Mouse (Mus musculus): ENCODE data around the gene Mettl21e. TPM values are rescaled to one million over a fixed set of nuclear protein-coding genes. Genes with fewer than 3 reads are reported as not detected.
"Not testable (repeated sequence)": the region's sequence is repeated elsewhere in the genome, so short reads cannot be mapped to it uniquely, and the experiment has no call there.

Mettl21e gene
- total RNA-seq (2015; ENCODE audit: low replicate concordance) = not detected in 2 replicates
- total RNA-seq (2017; ENCODE audit: low replicate concordance) = not detected in 2 replicates

DNA sequence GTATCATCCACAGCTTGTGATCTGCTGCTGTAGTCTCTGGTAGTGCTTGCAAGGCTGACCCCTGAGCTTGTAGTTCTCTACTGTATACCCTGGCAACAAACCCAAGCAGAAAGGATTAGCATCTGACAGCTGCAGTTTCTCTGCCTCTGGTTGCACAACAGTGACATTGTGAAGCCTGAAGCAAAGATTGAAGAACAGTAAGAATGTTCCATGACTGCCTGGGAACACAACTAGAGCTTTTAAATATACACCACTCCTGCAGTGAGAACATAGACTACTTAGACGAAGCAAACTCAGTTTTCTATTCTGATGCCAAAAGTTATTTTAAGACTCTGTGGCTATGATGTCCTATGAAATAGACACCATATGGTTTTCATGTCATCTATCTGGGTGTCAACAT is at the start of gene Mettl21e:
Mettl21e (minus strand) TSS at position 86 of the 400 bp plus-strand sequence.
- ATAC-seq (replicated peaks; ENCODE audit: low FRiP score, poor library complexity, severe bottlenecking) = no peak

DNA sequence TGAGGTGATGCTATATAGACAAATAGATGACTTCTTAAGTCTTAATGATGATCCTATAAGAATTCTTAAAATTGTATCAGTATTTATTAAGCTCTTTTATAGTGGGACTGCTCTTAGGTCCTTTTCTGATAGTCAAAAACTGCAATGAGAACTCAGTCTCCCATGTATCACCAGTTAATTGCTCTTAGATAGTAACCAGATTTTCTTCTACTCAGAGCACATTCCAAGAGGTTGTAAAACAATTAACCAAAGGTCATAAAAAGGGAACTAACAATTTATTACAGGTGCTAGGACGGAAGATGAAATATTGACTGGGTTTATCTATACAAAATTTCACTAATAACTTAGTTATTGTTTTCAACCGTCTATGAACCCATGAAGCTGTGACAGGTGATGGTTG is 21.7 kb upstream of the Mettl21e start:
- not testable (repeated sequence) for ATAC-seq (replicated peaks; ENCODE audit: low FRiP score, poor library complexity, severe bottlenecking)

DNA sequence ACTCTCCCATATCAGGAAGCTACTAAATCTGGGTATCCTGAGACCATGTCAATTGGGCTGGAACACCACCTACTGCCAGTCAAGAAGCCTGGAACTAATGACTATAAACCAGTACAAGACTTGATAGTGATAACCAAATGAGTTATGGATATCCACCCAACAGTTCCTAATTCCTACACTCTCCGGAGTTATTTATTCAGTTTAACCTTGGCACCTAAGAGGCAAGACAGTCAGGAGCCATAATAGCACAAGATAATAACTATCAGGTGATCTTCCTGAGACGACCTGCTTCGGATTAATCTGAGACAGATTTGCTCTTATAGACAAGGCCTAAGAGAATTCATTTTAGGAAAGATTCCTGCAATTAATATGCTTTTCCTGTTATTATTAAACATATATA is 21.2 kb upstream of the Mettl21e start:
- ATAC-seq (replicated peaks; ENCODE audit: low FRiP score, poor library complexity, severe bottlenecking) = no peak

DNA sequence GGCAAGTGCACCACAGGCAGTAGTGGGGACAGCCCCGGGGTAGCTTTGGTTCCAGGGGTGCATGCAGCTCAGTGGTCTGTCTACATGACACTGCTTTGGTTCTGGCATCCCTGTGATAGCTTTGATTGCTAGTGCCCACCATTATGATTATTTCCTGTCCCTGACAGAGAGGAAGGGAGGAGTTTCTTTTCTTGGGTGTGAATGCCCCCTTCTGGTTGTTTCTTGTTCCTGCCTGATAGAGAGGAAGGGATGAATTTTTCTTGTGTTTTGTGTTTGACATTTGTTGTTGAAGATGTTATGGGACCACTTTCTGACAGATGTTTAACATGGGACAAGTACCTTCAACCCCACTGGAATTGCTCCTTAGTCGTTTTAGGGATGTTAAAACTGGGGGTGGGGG is 18.5 kb upstream of the Mettl21e start:
- no peak for ATAC-seq (replicated peaks; ENCODE audit: low FRiP score, poor library complexity, severe bottlenecking)

DNA sequence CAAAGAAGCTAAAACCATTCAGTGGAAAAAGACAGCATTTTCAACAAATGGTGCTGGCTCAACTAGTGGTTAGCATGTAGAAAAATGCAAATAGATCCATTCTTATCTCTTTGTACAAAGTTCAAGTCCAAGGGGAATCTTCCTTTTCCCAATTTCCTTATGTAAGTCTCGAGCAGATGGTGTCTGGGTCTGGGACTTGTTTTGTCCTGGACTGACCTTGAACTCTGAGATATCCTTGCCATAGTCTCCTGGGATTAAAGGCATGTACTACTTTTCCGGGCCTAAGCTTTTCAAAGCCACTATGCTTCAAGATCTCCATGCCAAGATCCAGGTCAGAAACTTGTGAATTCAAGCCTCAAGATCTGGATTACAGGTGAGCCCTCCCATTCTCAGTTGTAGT is 16.6 kb upstream of the Mettl21e start:
- no peak for ATAC-seq (replicated peaks; ENCODE audit: low FRiP score, poor library complexity, severe bottlenecking)

DNA sequence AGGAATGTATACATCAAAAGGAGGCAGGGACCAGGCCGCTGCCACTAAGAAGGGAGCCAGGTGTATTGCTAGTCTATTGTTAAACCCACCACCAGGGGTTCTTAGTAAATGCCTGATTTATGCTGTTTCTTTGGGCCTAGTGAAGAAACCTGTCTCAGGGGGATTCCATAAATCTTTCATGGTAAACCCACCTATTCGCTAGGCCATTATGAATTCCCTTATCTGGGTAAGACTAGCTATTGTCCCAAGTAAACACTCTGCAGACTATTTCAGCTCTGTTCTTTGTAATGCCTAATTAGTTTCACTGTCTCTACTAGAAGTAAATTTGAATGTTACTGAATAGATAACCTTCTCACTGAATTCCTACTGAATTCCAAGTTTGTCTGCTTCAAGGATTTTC is 15.8 kb upstream of the Mettl21e start:
- ATAC-seq (replicated peaks; ENCODE audit: low FRiP score, poor library complexity, severe bottlenecking) = not testable (repeated sequence)

DNA sequence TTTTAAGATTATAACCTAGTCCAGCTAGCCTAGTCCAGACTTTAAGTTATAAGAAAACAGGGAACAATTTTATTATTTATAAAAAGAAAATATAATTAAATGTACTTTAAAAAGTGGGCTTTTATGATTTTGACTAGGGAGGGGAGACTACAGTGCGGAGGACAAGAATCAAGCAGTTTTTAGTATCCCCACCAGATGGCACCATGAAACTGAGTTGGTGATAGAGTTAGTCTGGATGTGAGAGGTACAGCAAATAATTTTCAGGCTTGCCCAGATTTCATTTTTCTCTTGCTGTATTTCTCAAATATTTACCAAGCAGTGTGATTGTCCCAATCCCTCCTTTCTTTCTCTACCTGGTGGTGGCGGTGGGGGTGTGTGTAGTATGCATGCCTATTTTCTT is 10.3 kb upstream of the Mettl21e start:
- ATAC-seq (replicated peaks; ENCODE audit: low FRiP score, poor library complexity, severe bottlenecking) = no peak

DNA sequence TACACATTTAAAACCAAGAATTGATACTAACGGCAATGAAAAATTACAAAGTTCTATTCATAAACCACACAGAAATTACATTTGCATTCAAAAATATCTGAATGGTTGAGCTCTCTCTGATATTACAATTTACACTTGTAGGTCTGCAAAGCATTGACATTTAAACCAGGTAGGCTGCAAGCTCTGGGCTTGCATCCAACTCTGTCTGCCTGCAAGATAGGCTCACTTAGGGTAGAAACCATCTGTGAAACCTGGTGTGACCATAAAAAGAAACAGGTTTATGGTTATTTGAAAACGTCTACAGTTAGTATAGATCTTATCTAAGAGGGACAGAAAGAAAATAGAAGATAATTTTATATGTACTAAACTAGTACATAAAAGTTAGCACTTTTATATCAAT is 1.6 kb downstream of the Mettl21e start:
- ATAC-seq (replicated peaks; ENCODE audit: low FRiP score, poor library complexity, severe bottlenecking) = no peak

DNA sequence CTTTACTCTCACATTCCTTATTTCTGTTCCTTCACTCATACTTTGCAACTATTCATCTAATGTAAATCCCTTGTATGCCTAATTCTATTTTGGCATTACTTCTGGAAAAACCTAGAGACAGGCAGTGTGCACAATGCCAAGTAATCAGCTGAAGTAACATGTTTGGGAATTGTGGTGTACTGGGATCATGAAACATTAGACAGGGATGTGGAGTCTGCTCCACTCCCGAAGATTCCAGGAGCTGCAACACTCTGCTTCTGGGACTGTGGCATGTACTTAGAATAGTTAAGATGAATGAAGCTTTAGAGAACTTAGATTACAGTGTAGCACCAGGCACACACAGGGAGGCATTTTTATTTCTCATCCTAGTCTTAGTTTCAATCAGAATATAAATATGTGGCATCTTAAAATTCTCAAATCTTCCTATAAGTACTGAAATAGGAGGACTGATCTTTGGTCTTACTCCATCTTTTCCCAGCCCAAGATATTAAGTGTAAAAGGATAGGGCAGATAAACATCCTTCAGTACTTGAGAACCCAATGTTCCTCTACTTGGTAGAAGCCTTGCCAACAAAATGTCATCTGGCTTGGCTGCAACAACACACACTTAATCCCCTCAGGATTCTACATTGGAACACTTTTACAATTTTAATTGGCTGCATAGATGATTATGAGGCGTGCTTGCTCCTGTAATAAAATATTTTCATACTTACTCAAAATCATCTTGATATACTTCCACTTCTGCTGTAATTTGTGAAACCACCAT is 2.2 kb downstream of the Mettl21e start:
- no peak for ATAC-seq (replicated peaks; ENCODE audit: low FRiP score, poor library complexity, severe bottlenecking)

DNA sequence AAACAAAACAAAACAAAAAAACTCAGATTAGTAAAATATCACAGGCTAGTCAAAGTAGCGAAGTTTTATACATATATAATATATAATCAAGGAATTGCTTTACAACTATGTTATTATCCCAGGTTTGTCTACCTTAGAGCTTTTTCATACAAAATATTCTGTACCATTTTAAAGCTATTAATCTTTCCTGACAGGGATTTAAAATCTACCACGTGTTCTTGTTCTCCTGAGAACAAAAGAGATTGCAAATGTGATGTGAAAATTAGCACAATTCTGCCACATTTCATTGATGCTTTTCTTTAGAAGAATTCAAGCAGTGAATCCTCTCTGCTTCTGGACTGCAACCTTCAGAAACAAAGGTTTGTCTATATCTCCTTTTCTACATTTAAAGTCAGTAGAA is 4.3 kb downstream of the Mettl21e start:
- no peak for ATAC-seq (replicated peaks; ENCODE audit: low FRiP score, poor library complexity, severe bottlenecking)

DNA sequence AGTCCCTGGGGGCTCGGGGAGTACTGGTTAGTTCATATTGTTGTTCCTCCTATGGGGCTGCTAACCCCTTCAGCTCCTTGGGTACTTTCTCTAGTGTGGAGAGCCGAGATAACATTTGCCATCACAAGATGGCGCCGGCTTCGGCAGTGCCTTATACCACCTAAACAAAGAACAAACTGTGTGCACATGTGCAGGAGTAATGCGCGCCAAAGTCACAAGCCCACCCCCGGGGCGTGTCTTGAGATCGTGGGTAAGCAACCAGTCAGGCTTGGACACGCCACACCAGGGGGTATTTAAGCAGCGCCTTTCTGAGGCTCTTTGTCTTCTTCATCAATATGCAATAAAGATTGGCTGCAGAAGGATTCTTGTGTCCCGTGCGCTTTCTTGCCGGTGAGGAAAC is 15.9 kb downstream of the Mettl21e start:
- ATAC-seq (replicated peaks; ENCODE audit: low FRiP score, poor library complexity, severe bottlenecking) = no peak

DNA sequence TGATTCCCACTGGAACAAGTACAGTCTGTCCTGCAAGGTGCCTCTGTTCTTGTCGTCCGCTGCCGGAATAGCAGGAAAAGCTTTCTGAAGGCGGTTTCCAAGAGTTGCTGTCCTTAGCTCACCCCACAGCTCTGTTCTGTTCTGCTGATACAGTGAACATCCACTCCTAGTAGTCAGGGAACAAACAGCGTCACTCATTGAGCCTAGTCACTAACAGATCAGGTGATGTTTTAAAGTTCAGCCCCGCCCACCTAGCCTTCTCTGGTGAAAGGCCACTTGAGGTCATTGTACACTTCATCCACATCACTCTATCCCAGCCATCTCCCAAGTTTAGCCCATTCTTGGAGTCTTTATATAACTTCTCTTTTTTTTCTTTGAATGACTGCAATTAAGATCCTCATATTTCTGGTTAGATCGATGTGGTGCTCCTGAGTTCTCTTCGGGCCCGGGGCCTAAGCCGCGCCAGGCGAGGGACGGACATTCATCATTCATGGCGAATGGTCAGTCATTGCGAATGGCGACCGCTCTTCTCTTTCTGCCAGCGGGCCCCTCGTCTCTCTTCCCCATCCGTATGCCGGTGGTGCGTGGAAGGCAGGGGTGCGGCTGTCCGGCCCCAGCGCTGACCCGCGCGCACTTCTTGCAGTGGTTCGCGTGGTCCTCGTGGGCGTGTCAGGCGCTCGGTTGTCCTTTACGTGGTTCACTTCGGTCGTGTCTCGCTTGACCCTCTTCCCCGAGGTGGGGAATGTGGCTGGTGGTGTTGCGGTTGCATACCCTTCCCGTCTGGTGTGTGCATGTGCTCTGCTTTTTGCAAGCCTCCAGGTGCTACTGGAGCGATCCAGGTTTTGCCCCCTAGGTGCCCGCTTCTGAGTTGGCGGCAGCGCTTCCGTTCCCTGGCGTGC is 20.2 kb downstream of the Mettl21e start:
- no peak for ATAC-seq (replicated peaks; ENCODE audit: low FRiP score, poor library complexity, severe bottlenecking)

DNA sequence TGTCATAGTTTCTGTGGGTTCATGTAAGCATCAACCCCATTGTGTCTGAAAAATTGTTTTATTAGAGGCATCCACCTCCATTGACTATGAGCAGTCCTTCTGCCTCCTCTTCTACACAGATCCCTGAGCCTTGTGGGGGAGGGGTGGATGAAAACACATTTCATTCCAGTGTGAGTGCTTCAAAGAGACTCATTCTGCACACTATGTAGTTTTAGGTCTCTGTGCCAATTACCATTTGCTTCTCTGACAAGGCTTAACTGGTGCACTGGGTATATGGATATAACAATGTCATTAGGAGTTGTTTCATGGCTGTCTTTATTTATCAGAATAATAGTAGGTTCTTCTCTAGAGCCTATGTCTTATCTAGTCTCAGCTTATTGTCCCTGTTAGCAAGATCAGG is 32.4 kb downstream of the Mettl21e start:
- no peak for ATAC-seq (replicated peaks; ENCODE audit: low FRiP score, poor library complexity, severe bottlenecking)

DNA sequence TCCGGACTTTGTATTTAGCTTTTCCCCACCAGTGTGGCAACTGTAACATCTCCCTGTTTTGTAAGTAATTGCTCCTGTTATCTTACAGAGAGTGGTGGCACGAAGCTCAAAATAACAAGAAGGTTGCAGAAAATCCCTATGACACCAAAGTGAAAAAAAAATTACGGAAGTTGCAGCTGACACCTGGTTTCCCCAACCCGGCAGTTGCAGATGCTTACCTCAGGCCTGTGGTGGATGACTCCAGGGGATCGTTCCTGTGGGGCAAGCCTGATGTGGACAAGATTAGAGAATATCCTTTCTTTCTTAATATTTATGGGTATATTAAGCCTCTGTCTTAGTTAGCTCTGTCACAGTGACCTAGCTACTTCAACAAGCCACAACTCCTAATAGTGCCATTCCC is 40.7 kb downstream of the Mettl21e start:
- ATAC-seq (replicated peaks; ENCODE audit: low FRiP score, poor library complexity, severe bottlenecking) = no peak

DNA sequence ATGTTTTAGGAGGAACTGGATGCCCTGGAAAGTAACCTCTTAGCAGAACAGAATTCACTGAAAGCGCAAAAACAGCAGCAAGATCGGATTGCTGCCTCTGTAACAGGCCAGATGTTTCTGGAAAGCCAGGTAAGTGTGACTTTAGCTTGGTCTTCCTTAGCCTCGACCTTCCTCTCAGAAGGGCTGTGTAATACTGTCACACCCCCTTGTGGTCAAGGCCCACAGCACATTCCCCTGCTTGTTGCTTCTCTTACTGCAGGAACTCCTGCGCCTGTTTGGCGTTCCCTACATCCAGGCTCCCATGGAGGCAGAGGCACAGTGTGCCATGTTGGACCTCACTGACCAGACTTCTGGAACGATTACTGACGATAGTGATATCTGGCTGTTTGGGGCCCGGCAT is 44.9 kb downstream of the Mettl21e start:
- no peak for ATAC-seq (replicated peaks; ENCODE audit: low FRiP score, poor library complexity, severe bottlenecking)

DNA sequence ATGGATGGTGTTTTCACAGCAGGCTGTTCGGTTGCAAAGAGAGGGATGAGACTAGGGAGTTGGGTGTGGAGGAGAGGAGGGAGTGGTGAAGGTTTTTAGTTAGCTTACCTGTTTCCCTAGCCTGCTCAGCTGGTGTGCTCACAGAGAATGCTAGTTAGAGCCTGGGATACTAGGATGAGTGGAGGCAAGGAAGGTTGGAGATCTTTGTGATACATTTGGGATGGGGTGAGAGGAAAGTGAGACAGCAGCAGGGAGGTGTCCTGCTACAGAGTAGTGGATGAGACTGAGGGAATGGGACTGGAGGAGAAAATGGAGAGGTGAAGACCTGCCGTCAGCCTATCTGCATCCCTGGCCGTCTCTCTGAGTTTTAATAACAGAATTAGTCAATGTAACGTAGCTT is 46.1 kb downstream of the Mettl21e start:
- no peak for ATAC-seq (replicated peaks; ENCODE audit: low FRiP score, poor library complexity, severe bottlenecking)

DNA sequence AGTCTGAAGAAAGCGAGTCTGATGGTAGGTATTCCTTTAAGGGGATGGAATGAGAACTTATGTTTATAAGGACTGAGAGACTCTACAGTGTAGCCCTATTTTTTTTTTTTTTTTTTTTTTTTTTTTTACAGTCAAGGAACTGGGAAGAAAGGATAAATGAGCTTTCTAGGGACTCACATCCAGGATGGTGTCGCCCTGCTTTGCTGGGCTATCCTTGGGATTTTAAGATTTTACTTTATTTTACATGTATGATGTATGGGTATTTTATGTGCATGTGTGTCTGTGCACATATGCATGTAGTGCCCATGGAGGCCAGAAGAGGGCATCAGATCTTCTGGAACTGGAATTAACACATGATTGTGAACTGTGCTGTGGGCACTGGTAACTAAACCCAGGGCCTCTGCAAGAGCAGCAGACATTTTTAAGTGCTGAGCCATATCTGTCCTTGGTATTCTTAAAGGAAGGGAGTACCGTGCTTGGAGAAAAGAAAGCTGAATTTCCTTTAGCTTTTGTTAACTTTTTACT is 50.8 kb downstream of the Mettl21e start:
- ATAC-seq (replicated peaks; ENCODE audit: low FRiP score, poor library complexity, severe bottlenecking) = no peak

DNA sequence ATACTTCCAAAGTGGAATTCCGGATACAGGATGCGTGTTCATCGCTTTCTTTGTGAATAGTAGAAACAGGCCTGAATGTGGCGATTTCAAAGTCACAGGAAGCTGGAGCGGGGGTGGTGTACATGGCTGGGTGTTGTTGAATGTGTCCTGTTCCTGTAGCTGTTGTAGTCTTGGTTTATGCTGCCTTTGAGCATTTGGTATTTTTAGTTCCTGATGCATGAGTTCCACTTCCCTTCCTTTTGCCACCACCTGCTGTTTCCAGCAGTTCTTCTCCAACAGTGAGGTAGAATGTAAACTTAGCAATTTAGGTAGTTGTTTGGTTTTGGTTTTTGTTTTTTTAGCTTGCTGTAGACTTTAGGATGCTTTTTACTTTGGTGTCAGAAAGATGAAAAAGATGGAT is 56.4 kb downstream of the Mettl21e start:
- ATAC-seq (replicated peaks; ENCODE audit: low FRiP score, poor library complexity, severe bottlenecking) = no peak

DNA sequence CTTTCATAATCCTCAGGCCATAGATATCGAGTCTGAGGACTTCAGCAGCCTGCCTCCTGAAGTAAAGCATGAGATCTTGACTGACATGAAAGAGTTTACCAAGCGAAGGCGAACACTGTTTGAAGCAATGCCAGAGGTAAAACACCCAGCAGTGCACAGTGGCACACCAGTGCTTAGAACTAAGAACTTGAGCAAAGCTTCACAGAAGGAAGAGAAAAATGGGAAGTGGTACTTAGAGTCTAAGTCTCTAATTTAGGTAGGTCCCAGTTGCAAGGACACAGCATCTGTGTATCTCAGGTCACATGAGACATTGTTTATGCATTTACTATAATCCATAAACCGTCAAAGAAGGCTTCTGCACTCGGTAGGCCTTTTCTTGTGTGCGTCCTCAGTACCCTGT is 56.9 kb downstream of the Mettl21e start:
- no peak for ATAC-seq (replicated peaks; ENCODE audit: low FRiP score, poor library complexity, severe bottlenecking)

DNA sequence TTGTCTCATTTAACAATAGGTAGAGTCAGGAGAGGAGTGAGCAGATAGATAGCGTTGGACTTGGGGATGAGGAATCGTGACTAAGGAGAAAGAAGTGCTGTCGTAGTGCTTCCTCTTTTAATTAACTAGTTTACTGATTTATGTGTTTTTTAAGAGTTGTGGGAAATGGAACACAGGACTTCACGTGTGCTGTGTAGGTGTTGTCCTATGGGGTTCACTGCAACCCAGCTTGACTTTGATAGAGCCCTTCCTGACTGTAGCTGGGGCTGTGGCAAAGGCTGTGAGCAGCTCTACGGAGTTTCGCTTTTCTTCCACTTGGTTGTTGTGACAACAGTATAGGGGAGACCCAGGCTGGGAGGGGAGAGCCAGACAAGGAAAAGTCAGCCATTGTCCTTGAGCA is 60.4 kb downstream of the Mettl21e start:
- no peak for ATAC-seq (replicated peaks; ENCODE audit: low FRiP score, poor library complexity, severe bottlenecking)

DNA sequence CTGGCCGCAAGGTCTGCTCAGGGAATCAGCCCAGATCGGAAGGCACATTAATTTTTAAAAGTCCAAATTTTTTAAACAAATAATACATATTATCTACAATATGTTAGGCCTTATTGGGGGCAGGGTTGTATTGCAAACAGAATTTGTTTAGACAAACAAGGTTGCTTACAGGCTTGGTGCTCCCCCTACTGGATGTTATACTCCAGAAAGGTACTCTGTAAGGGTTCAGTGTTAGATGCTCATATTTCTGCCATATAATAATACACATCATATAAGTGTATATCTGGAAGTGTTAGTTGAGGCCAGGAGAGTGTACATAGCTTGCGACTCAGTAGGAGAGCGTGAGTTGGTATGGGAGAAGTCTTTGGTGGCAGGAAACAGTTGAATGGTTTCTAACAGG is 63.5 kb downstream of the Mettl21e start:
- no peak for ATAC-seq (replicated peaks; ENCODE audit: low FRiP score, poor library complexity, severe bottlenecking)
